Mouse (Mus musculus) C3H10T1/2 (cell line): ENCODE results near the gene Ctxn1. TPM values are rescaled to one million over a fixed set of nuclear protein-coding genes. Genes with fewer than 3 reads are reported as not detected.

Source experiments
- polyA plus RNA-seq, 2 experiments: library from polyadenylated mRNA; unstranded; fragments of >200 nt; fragmentation: generic; extraction: Trizol; gene quantifications; one replicate each; pipeline ENCODE4 v1.2.1; 2012; ENCODE audit warnings: missing spikeins in 2 of 2

Gene Ctxn1
- polyA plus RNA-seq, result 10 to 100 TPM; 46.2 to 69.6 TPM

GRCm38 (mm10) chr8:4259125-4259804 is at the start of gene Ctxn1:
Gene Ctxn1 (minus strand): TSS chr8:4259274.

GRCm38 (mm10) chr8:4275275-4276110 is 16.4 kb upstream of the Ctxn1 start, which contains the start of gene Timm44:
Gene Timm44 (minus strand): TSS chr8:4275913.

GRCm38 (mm10) chr8:4252934-4253841 is 5.9 kb downstream of the Ctxn1 start, which contains the start of gene Snapc2:
Gene Snapc2 (plus strand): TSS chr8:4253080.

GRCm38 (mm10) chr8:4247951-4248540 is 11.0 kb downstream of the Ctxn1 start, which contains the start of gene Tgfbr3l:
Gene Tgfbr3l (plus strand): TSS chr8:4248214.

GRCm38 (mm10) chr8:4238434-4239192 is 20.5 kb downstream of the Ctxn1 start, which contains the start of the genes Map2k7 and Gm49320:
Gene Map2k7 (plus strand): TSS chr8:4238740.
Gene Gm49320 (plus strand): TSS chr8:4238865.

GRCm38 (mm10) chr8:4226739-4227347 is 32.2 kb downstream of the Ctxn1 start, which contains the start of gene Lrrc8e:
Gene Lrrc8e (plus strand): TSS chr8:4226827.

GRCm38 (mm10) chr8:4216791-4217621 is 42.1 kb downstream of the Ctxn1 start, which contains the start of gene Prr36:
Gene Prr36 (minus strand): TSS chr8:4217459.

Other genes starting within 250 kb of the Ctxn1 start
- not detected for gene Cd209f, start 153.4 kb downstream of the Ctxn1 start, polyA plus RNA-seq
- not detected for gene Cd209g, start 125.2 kb downstream of the Ctxn1 start, polyA plus RNA-seq
- gene Evi5l, start 92.7 kb downstream of the Ctxn1 start, polyA plus RNA-seq, result 10 to 100 TPM in 1 of 2 experiments, 1 to 10 TPM in 1; 7.0 to 27.1 TPM
- gene Prr36, start 41.8 kb downstream of the Ctxn1 start, polyA plus RNA-seq, result under 1 TPM; 0.02 to 0.20 TPM
- gene Lrrc8e, start 32.4 kb downstream of the Ctxn1 start, polyA plus RNA-seq, result 1 to 10 TPM; 1.4 to 2.5 TPM
- gene Map2k7, start 20.5 kb downstream of the Ctxn1 start, polyA plus RNA-seq, result 10 to 100 TPM; 12.4 to 29.1 TPM
- gene Gm49320, start 20.4 kb downstream of the Ctxn1 start, polyA plus RNA-seq, result under 1 TPM; 0.02 to 0.73 TPM
- gene Tgfbr3l, start 11.1 kb downstream of the Ctxn1 start, polyA plus RNA-seq, result 1 to 10 TPM in 1 of 2 experiments, under 1 TPM in 1; 0.40 to 6.6 TPM
- gene Snapc2, start 6.2 kb downstream of the Ctxn1 start, polyA plus RNA-seq, result 10 to 100 TPM; 52.6 to 62.2 TPM
- 10 to 100 TPM in 1 of 2 experiments, 1 to 10 TPM in 1; 9.3 to 42.5 TPM for gene Timm44, start 16.6 kb upstream of the Ctxn1 start, polyA plus RNA-seq
- 10 to 100 TPM in 1 of 2 experiments, 1 to 10 TPM in 1; 2.7 to 12.2 TPM for gene Ccl25, start 65.9 kb upstream of the Ctxn1 start, polyA plus RNA-seq
- gene Elavl1, start 66.1 kb upstream of the Ctxn1 start, polyA plus RNA-seq, result 10 to 100 TPM; 18.1 to 38.4 TPM
- gene Cers4, start 233.8 kb upstream of the Ctxn1 start, polyA plus RNA-seq, result 1 to 10 TPM in 1 of 2 experiments, under 1 TPM in 1; 0.37 to 2.0 TPM